Mouse (Mus musculus) liver, embryonic 14.5 days (tissue): Measurements from ENCODE around the gene Scarb1. TPM values are rescaled to one million over a fixed set of nuclear protein-coding genes. Genes with fewer than 3 reads are reported as not detected.
A peak's percentile ranks its signal among the peaks of the same experiment; 100 is the strongest.

Experiments used
- ATAC-seq: fragments of 200-750 bp; cut with Nextera tagmentation; 2 replicates; pipeline ENCODE4 v1.8.0; 2017; ENCODE audit warnings: moderate number of reproducible peaks, mild to moderate bottlenecking, moderate library complexity; ENCODE audit not compliant: insufficient read depth
- DNase-seq, 3 experiments: peaks; one replicate each; pipeline ENCODE4 v3.0.0-alpha.2; 2012 to 2013; ENCODE audit warnings: low read depth in 3 of 3, low spot score in 3 of 3
- H3K27ac ChIP-seq: fragments of 300-500 bp; sonication (generic); 2 replicates; pipeline ENCODE4 v1.5.1; 2014; ENCODE audit warnings: moderate library complexity, mild to moderate bottlenecking, control low read depth, inconsistent platforms
- H3K27me3 ChIP-seq: fragments of 300-500 bp; sonication (generic); 2 replicates; pipeline ENCODE4 v1.6.1; 2014; ENCODE audit warnings: mild to moderate bottlenecking, low read length, moderate library complexity; ENCODE audit not compliant: control insufficient read depth, insufficient read depth
- H3K36me3 ChIP-seq: fragments of 300-500 bp; sonication (generic); replicated peaks from 2 replicates; pipeline ENCODE4 v1.6.1; 2014; ENCODE audit warnings: low read depth; ENCODE audit not compliant: control insufficient read depth, insufficient read depth
- H3K4me1 ChIP-seq, 2 experiments: fragments of 200-500 bp in 1 of 2; fragments of 300-500 bp in 1 of 2; sonication (generic) in 1 of 2; replicated peaks; 2 replicates each; pipeline ENCODE4 v1.6.1; 2012 to 2014; ENCODE audit warnings: antibody characterized with exemption in 1 of 2, inconsistent platforms in 1 of 2, low read length in 1 of 2; ENCODE audit not compliant: control insufficient read depth in 2 of 2, insufficient read depth in 2 of 2
- H3K4me2 ChIP-seq: fragments of 300-500 bp; sonication (generic); 2 replicates; pipeline ENCODE4 v1.6.1; 2014; ENCODE audit warnings: low read depth, mild to moderate bottlenecking, control low read depth, moderate library complexity
- H3K4me3 ChIP-seq, 2 experiments: fragments of 200-500 bp in 1 of 2; fragments of 300-500 bp in 1 of 2; sonication (generic) in 1 of 2; 2 replicates each; pipeline ENCODE4 v1.5.1; 2012 to 2014; ENCODE audit warnings: low read depth in 2 of 2, low read length in 2 of 2, mild to moderate bottlenecking in 2 of 2, control low read depth in 1 of 2, inconsistent platforms in 1 of 2, moderate library complexity in 1 of 2; ENCODE audit not compliant: insufficient read depth in 1 of 2
- H3K9ac ChIP-seq: fragments of 300-500 bp; sonication (generic); replicated peaks from 2 replicates; pipeline ENCODE4 v1.6.1; 2014; ENCODE audit warnings: mild to moderate bottlenecking, control low read depth, moderate library complexity
- H3K9me3 ChIP-seq: fragments of 300-500 bp; sonication (generic); 2 replicates; pipeline ENCODE4 v1.6.1; 2016; ENCODE audit warnings: low read length, mixed read lengths; ENCODE audit not compliant: control insufficient read depth
- CTCF ChIP-seq: IDR thresholded peaks from 2 replicates; pipeline ENCODE4 v1.5.1; 2016; ENCODE audit warnings: antibody characterized with exemption, low read depth, control low read depth
- EP300 ChIP-seq: IDR thresholded peaks from 2 replicates; pipeline ENCODE4 v1.6.1; 2016; ENCODE audit warnings: antibody characterized with exemption, low read depth
- WGBS: fragments of 180-500 bp; shearing (Covaris S2); extraction: QIAGEN DNeasy Blood & Tissue Kit; methylation state at CpG from one replicate; pipeline ENCODE4 v1.1.7; 2014; ENCODE audit not compliant: insufficient replicate concordance; 5-methylcytosine and 5-hydroxymethylcytosine counted together
- polyA plus RNA-seq, 2 experiments: library from polyadenylated mRNA; depleted of rRNA in 1 of 2; stranded (reverse) in 1 of 2; unstranded in 1 of 2; fragments of >200 nt; fragmentation: Nextera tagmentation in 1 of 2; extraction: Ambion mirVana in 1 of 2; gene quantifications; 2 replicates each; pipeline versions ENCODE4 v1.2.1 to v1.2.3; 2012 to 2014

The Scarb1 gene
- polyA plus RNA-seq, 2 experiments = 41.6 to 50.1 TPM

- no peak for TF ChIP-seq EP300
- TF ChIP-seq CTCF = no peak
- Histone ChIP-seq H3K27me3 (no peaks in the 10 kb centered on the region), H3K27ac (no peak overlapping the region), H3K4me1 (peaks cover 0 to 3% of the 10 kb centered on the region in 2 experiments; a peak in 2 of 4 replicates), H3K4me2 (no peak overlapping the region), H3K9ac (no peak overlapping the region), H3K36me3 (no peaks in the 10 kb centered on the region), H3K4me3 (no peak overlapping the region), H3K9me3 (no peaks in the 10 kb centered on the region)
- DNase-seq = no peak
- 13% methylated on average over 8 of the region's 8 CpGs for WGBS
- ATAC-seq = peak; percentile 58; the same call in 1 of the 2 replicates
Measured at GRCm38 (mm10) chr5:125234399-125234798, 106.5 kb downstream of the Scarb1 start.

GRCm38 (mm10) chr5:125233478-125233877 lies 107.4 kb downstream of the Scarb1 start:
- no peak for DNase-seq
- Histone ChIP-seq H3K4me1 (peaks cover 0 to 3% of the 10 kb centered on the region in 2 experiments; a peak in 2 of 4 replicates), H3K9me3 (no peaks in the 10 kb centered on the region), H3K27ac (no peak overlapping the region), H3K4me2 (no peak overlapping the region), H3K4me3 (no peak overlapping the region), H3K27me3 (no peaks in the 10 kb centered on the region), H3K9ac (no peak overlapping the region), H3K36me3 (no peaks in the 10 kb centered on the region)
- ATAC-seq = no peak
- TF ChIP-seq CTCF = no peak
- TF ChIP-seq EP300 = no peak
- WGBS = 80% methylated on average over 1 of the region's 1 CpGs

GRCm38 (mm10) chr5:125232443-125232979 lies 108.4 kb downstream of the Scarb1 start:
- no peaks in the 10 kb centered on the region for H3K9me3 ChIP-seq
- no peak for DNase-seq
- WGBS = 56% methylated on average over 7 of the region's 7 CpGs

GRCm38 (mm10) chr5:125230463-125230862 lies 110.4 kb downstream of the Scarb1 start:
- no peaks in the 10 kb centered on the region for H3K36me3 ChIP-seq
- H3K4me1 ChIP-seq = peaks cover 0 to 3% of the 10 kb centered on the region in 2 experiments; a peak in 2 of 4 replicates
- no peak overlapping the region for H3K9ac ChIP-seq
- no peak overlapping the region for H3K27ac ChIP-seq
- no peaks in the 10 kb centered on the region for H3K9me3 ChIP-seq
- H3K4me2 ChIP-seq = no peak overlapping the region
- WGBS = 67% methylated on average over 5 of the region's 5 CpGs
- no peak overlapping the region for H3K4me3 ChIP-seq
- H3K27me3 ChIP-seq = no peaks in the 10 kb centered on the region
- DNase-seq (no peak), ATAC-seq (no peak)
- no peak for TF ChIP-seq EP300
- TF ChIP-seq CTCF = no peak

More at GRCm38 (mm10) chr5:125232443-125232979, 108.4 kb downstream of the Scarb1 start:
- H3K4me2 ChIP-seq = no peak overlapping the region
- no peak for TF ChIP-seq EP300
- TF ChIP-seq CTCF = no peak
- no peak for ATAC-seq
- no peak overlapping the region for H3K4me3 ChIP-seq
- H3K27me3 ChIP-seq = no peaks in the 10 kb centered on the region
- peaks cover 0 to 3% of the 10 kb centered on the region in 2 experiments; a peak in 2 of 4 replicates for H3K4me1 ChIP-seq
- no peaks in the 10 kb centered on the region for H3K36me3 ChIP-seq
- no peak overlapping the region for H3K9ac ChIP-seq
- H3K27ac ChIP-seq = no peak overlapping the region

GRCm38 (mm10) chr5:125229097-125229496 lies 111.8 kb downstream of the Scarb1 start:
- H3K9ac ChIP-seq = no peak overlapping the region
- no peaks in the 10 kb centered on the region for H3K36me3 ChIP-seq
- H3K27ac ChIP-seq = no peak overlapping the region
- H3K9me3 ChIP-seq = no peaks in the 10 kb centered on the region
- no peak for ATAC-seq
- no peaks in the 10 kb centered on the region for H3K27me3 ChIP-seq
- no peak overlapping the region for H3K4me3 ChIP-seq
- TF ChIP-seq EP300 = no peak
- TF ChIP-seq CTCF = no peak
- H3K4me2 ChIP-seq = no peak overlapping the region
- DNase-seq = no peak
- H3K4me1 ChIP-seq = peaks cover 0 to 1% of the 10 kb centered on the region in 2 experiments; a peak in 1 of 4 replicates
- 36% methylated on average over 2 of the region's 2 CpGs for WGBS
